Mouse (Mus musculus): ENCODE measurements around the gene Nfatc3. TPM values are rescaled to one million over a fixed set of nuclear protein-coding genes. Genes with fewer than 3 reads are reported as not detected.
A peak's percentile ranks its signal among the peaks of the same experiment; 100 is the strongest.
"Not testable (repeated sequence)": the region's sequence is repeated elsewhere in the genome, so short reads cannot be mapped to it uniquely, and the experiment has no call there.

Nfatc3 gene
- 5.1 and 5.4 TPM in 2 replicates for polyA plus RNA-seq (2014; fragmentation: Nextera tagmentation; extraction: Ambion mirVana)

- H3K27me3 ChIP-seq (ENCODE audit: control insufficient read depth, insufficient read depth, low read length), result no peaks in the 10 kb centered on the region
- H3K4me3 ChIP-seq (ENCODE audit: low read depth, low read length), result peak within 1 kb of the TSS; percentile 83
- H3K4me2 ChIP-seq (ENCODE audit: low read depth, low read length), result peak within 1 kb of the TSS; percentile 75
- no peaks in the 10 kb centered on the region for H3K36me3 ChIP-seq (replicated peaks; ENCODE audit: control insufficient read depth, insufficient read depth, low read depth, low read length)
- under 1% methylated on average over 40 of the region's 52 CpGs for WGBS
- DNase-seq (ENCODE audit: low spot score), result peak; percentile 98
- peak within 1 kb of the TSS; percentile 90 for H3K27ac ChIP-seq (replicated peaks; ENCODE audit: low read depth, low read length)
- ATAC-seq (replicated peaks; ENCODE audit: insufficient number of reproducible peaks, low FRiP score, low TSS enrichment, low read depth), result peak; percentile 97
- peak within 1 kb of the TSS; percentile 81 for H3K9ac ChIP-seq (replicated peaks; ENCODE audit: low read length)
- H3K9me3 ChIP-seq (replicated peaks; ENCODE audit: control insufficient read depth, low read length), result no peaks in the 10 kb centered on the region
- no peaks in the 10 kb centered on the region for H3K4me1 ChIP-seq (ENCODE audit: control insufficient read depth, insufficient read depth, low read length)
These were observed at the start of gene Nfatc3 for GRCm38 (mm10) chr8:106058731-106059612. Nfatc3 (plus strand) TSS chr8:106058840.

DNA sequence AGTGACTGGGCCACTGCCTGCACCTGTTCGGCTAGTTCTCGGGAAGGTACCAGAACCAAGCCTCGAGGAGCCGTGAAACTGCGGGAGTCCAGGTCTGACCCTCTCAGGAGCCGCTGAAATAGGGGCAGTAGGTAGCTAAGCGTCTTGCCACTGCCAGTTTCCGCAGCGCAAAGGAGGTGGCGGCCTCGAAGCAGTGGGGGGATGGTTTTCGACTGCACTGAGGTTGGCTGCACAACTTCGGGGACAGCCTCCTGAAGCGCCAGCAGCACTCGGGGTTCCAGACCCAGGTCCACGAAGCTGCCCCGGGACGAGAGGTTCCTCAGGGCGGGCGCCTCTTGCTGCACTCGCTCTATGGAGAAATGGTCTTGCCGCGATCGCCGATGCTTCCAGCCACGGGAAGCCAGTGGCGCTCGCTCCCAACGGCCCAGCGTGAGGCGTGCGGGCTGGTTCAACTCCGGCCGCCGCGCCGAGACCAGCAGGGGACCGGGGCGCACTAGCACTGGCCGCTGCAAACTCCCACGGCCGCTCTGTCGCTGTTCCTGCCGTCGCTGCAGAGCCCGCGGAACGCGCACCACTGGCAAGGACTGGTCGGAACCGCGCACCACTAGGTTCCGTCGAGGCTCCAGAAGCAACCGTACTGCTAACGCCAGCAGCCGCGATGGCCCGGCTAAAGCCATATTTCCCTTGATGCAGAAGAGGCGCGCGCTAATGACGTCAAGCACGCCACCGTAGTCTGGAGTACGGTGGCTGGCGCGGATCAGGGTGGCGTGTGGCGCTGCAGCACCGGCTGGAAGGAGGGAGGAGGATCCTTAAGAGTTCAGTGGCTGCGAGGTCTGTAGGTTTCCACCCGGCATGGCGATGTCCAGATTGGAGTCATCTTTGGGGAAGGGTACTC lies 47.6 kb upstream of the Nfatc3 start:
- no peaks in the 10 kb centered on the region for H3K9me3 ChIP-seq (replicated peaks; ENCODE audit: control insufficient read depth, low read length)
- peaks cover 3% of the 10 kb centered on the region; the same call in 1 of the 2 replicates for H3K36me3 ChIP-seq (replicated peaks; ENCODE audit: control insufficient read depth, insufficient read depth, low read depth, low read length)
- H3K4me2 ChIP-seq (ENCODE audit: low read depth, low read length), result peak overlapping the region; percentile 94
- 0 out of 2 replicates have a peak overlapping the region, but pooled peaks have one; percentile 41 for H3K27ac ChIP-seq (replicated peaks; ENCODE audit: low read depth, low read length)
- ATAC-seq (replicated peaks; ENCODE audit: insufficient number of reproducible peaks, low FRiP score, low TSS enrichment, low read depth) (peak; percentile 80), DNase-seq (ENCODE audit: low spot score) (peak; percentile 95)
- 1% methylated on average over 74 of the region's 74 CpGs for WGBS
- peak overlapping the region; percentile 73 for H3K9ac ChIP-seq (replicated peaks; ENCODE audit: low read length)
- no peaks in the 10 kb centered on the region for H3K27me3 ChIP-seq (ENCODE audit: control insufficient read depth, insufficient read depth, low read length)
- no peaks in the 10 kb centered on the region for H3K4me1 ChIP-seq (ENCODE audit: control insufficient read depth, insufficient read depth, low read length)
- H3K4me3 ChIP-seq (ENCODE audit: low read depth, low read length), result peak overlapping the region; percentile 97

- no peaks in the 10 kb centered on the region for H3K4me1 ChIP-seq (ENCODE audit: control insufficient read depth, insufficient read depth, low read length)
- DNase-seq (ENCODE audit: low spot score) (no peak), ATAC-seq (replicated peaks; ENCODE audit: insufficient number of reproducible peaks, low FRiP score, low TSS enrichment, low read depth) (no peak)
- H3K9ac ChIP-seq (replicated peaks; ENCODE audit: low read length), result peak within 1 kb of the TSS; percentile 73
- no peaks in the 10 kb centered on the region for H3K9me3 ChIP-seq (replicated peaks; ENCODE audit: control insufficient read depth, low read length)
- peaks cover 3% of the 10 kb centered on the region; the same call in 1 of the 2 replicates for H3K36me3 ChIP-seq (replicated peaks; ENCODE audit: control insufficient read depth, insufficient read depth, low read depth, low read length)
- WGBS, result 3% methylated on average over 6 of the region's 6 CpGs
- peak within 1 kb of the TSS; percentile 94 for H3K4me2 ChIP-seq (ENCODE audit: low read depth, low read length)
- H3K27ac ChIP-seq (replicated peaks; ENCODE audit: low read depth, low read length), result 0 out of 2 replicates have a peak within 1 kb of the TSS, but pooled peaks have one; percentile 41
- no peaks in the 10 kb centered on the region for H3K27me3 ChIP-seq (ENCODE audit: control insufficient read depth, insufficient read depth, low read length)
- peak within 1 kb of the TSS; percentile 97 for H3K4me3 ChIP-seq (ENCODE audit: low read depth, low read length)
These were observed 47.0 kb upstream of the Nfatc3 start, which contains the start of gene Ddx28 for GRCm38 (mm10) chr8:106011643-106011986. Ddx28 (minus strand) TSS chr8:106011882.

- peak overlapping the region; percentile 94; the same call in 1 of the 2 replicates for H3K4me2 ChIP-seq (ENCODE audit: low read depth, low read length)
- H3K27ac ChIP-seq (replicated peaks; ENCODE audit: low read depth, low read length); H3K27me3 ChIP-seq (ENCODE audit: control insufficient read depth, insufficient read depth, low read length); H3K9me3 ChIP-seq (replicated peaks; ENCODE audit: control insufficient read depth, low read length); ATAC-seq (replicated peaks; ENCODE audit: insufficient number of reproducible peaks, low FRiP score, low TSS enrichment, low read depth); H3K9ac ChIP-seq (replicated peaks; ENCODE audit: low read length); H3K36me3 ChIP-seq (replicated peaks; ENCODE audit: control insufficient read depth, insufficient read depth, low read depth, low read length); DNase-seq (ENCODE audit: low spot score); H3K4me1 ChIP-seq (ENCODE audit: control insufficient read depth, insufficient read depth, low read length): not testable (repeated sequence)
- peak overlapping the region; percentile 97 for H3K4me3 ChIP-seq (ENCODE audit: low read depth, low read length)
- WGBS, result 84% methylated on average over 8 of the region's 8 CpGs
These were observed 46.4 kb upstream of the Nfatc3 start for GRCm38 (mm10) chr8:106012203-106012602.

GRCm38 (mm10) chr8:106016284-106016683 lies 42.4 kb upstream of the Nfatc3 start:
- H3K9ac ChIP-seq (replicated peaks; ENCODE audit: low read length), result no peak overlapping the region
- no peaks in the 10 kb centered on the region for H3K9me3 ChIP-seq (replicated peaks; ENCODE audit: control insufficient read depth, low read length)
- no peaks in the 10 kb centered on the region for H3K36me3 ChIP-seq (replicated peaks; ENCODE audit: control insufficient read depth, insufficient read depth, low read depth, low read length)
- no peak for DNase-seq (ENCODE audit: low spot score)
- H3K4me3 ChIP-seq (ENCODE audit: low read depth, low read length), result no peak overlapping the region
- no peak overlapping the region for H3K27ac ChIP-seq (replicated peaks; ENCODE audit: low read depth, low read length)
- no peaks in the 10 kb centered on the region for H3K27me3 ChIP-seq (ENCODE audit: control insufficient read depth, insufficient read depth, low read length)
- 94% methylated on average over 6 of the region's 6 CpGs for WGBS
- H3K4me2 ChIP-seq (ENCODE audit: low read depth, low read length), result no peak overlapping the region
- H3K4me1 ChIP-seq (ENCODE audit: control insufficient read depth, insufficient read depth, low read length), result no peaks in the 10 kb centered on the region
- ATAC-seq (replicated peaks; ENCODE audit: insufficient number of reproducible peaks, low FRiP score, low TSS enrichment, low read depth), result no peak

DNA sequence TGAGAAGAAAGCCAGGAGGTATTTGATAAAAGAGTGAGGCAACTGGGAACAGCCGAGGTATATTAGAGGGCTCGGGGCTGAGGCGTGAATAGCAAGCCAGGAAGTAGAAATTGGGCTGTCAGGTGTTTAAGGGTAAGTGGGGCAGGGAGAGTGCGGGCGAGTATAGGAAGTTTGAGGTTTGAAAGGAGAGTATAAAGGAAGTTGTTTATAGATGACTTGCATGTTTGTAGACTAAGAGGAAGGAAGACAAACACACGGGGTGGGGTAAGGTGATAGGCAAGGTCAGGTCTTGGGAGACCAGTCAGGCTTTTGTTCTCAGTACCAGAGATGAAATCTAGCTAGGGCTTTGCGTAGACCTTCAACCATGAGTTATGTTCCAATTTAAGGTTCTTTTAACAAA lies 41.5 kb upstream of the Nfatc3 start:
- ATAC-seq (replicated peaks; ENCODE audit: insufficient number of reproducible peaks, low FRiP score, low TSS enrichment, low read depth) (no peak), DNase-seq (ENCODE audit: low spot score) (no peak)
- Histone ChIP-seq H3K27ac (replicated peaks; ENCODE audit: low read depth, low read length) (no peak overlapping the region), H3K4me3 (ENCODE audit: low read depth, low read length) (no peak overlapping the region), H3K9me3 (replicated peaks; ENCODE audit: control insufficient read depth, low read length) (no peaks in the 10 kb centered on the region), H3K4me1 (ENCODE audit: control insufficient read depth, insufficient read depth, low read length) (no peaks in the 10 kb centered on the region), H3K9ac (replicated peaks; ENCODE audit: low read length) (no peak overlapping the region), H3K27me3 (ENCODE audit: control insufficient read depth, insufficient read depth, low read length) (no peaks in the 10 kb centered on the region), H3K4me2 (ENCODE audit: low read depth, low read length) (no peak overlapping the region), H3K36me3 (replicated peaks; ENCODE audit: control insufficient read depth, insufficient read depth, low read depth, low read length) (no peaks in the 10 kb centered on the region)
- 90% methylated on average over 7 of the region's 7 CpGs for WGBS

DNA sequence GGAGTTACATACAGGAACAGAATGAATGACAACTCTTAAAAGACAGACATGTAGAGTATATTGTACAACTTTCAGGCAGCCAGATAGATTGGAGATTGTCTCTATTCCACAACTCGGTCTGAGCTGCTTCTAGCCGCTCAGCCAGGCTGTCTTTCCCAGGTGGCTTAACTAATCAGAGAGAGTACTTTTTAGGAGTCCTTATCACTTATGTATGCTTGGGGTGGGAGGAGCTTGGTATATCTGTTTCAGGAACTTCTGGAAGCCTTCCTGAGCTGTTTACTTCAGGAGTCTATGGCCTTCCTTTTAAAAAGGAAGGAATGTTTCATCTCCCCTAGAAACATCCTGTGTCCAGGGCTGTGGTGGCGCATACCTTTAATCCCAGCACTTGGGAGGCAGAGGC lies 40.6 kb upstream of the Nfatc3 start:
- DNase-seq (ENCODE audit: low spot score) (no peak), ATAC-seq (replicated peaks; ENCODE audit: insufficient number of reproducible peaks, low FRiP score, low TSS enrichment, low read depth) (no peak)
- no peak overlapping the region for H3K9ac ChIP-seq (replicated peaks; ENCODE audit: low read length)
- H3K4me3 ChIP-seq (ENCODE audit: low read depth, low read length), result no peak overlapping the region
- no peaks in the 10 kb centered on the region for H3K36me3 ChIP-seq (replicated peaks; ENCODE audit: control insufficient read depth, insufficient read depth, low read depth, low read length)
- H3K4me1 ChIP-seq (ENCODE audit: control insufficient read depth, insufficient read depth, low read length), result no peaks in the 10 kb centered on the region
- WGBS, result 86% methylated on average over 3 of the region's 3 CpGs
- H3K4me2 ChIP-seq (ENCODE audit: low read depth, low read length), result no peak overlapping the region
- no peak overlapping the region for H3K27ac ChIP-seq (replicated peaks; ENCODE audit: low read depth, low read length)
- H3K9me3 ChIP-seq (replicated peaks; ENCODE audit: control insufficient read depth, low read length), result no peaks in the 10 kb centered on the region
- no peaks in the 10 kb centered on the region for H3K27me3 ChIP-seq (ENCODE audit: control insufficient read depth, insufficient read depth, low read length)

Data from embryonic facial prominence, embryonic 11.5 days (tissue).